Mouse (Mus musculus): ENCODE data around the gene Phb2. TPM values are rescaled to one million over a fixed set of nuclear protein-coding genes. Genes with fewer than 3 reads are reported as not detected.
"Not testable (repeated sequence)": the region's sequence is repeated elsewhere in the genome, so short reads cannot be mapped to it uniquely, and the experiment has no call there.

The Phb2 gene
- polyA plus RNA-seq, 1 experiment, result 329 TPM

DNA sequence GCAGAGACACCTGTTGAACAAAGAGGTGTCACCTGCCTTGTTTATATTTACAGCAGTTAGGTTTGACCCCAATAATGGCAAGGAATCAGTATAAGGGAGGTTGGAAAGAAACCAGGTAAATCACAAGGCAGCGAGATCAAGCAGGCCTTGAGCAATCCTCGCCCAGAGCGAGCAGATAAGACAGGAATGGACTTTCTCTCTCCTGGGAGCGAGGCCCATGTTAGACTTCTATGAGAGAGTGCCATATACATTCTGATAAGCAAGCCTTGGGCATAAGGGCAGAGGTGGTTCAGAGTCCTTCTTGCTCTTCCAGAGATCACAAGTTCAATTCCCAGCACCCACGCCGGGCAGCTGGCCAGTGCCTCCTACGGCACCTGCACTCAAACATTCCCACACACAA is 33.4 kb upstream of the Phb2 start:
- Histone ChIP-seq H3K9me3 (replicated peaks; ENCODE audit: control insufficient read depth, insufficient read depth, low read length, poor library complexity, severe bottlenecking) (no peaks in the 10 kb centered on the region), H3K4me1 (ENCODE audit: control insufficient read depth, insufficient read depth, low read length) (peaks cover 7% of the 10 kb centered on the region), H3K9ac (ENCODE audit: low read depth, poor library complexity, severe bottlenecking) (no peak overlapping the region), H3K4me3 (ENCODE audit: low read depth, low read length) (no peak overlapping the region), H3K27ac (ENCODE audit: insufficient read depth, low read length) (no peak overlapping the region), H3K27me3 (ENCODE audit: control insufficient read depth, insufficient read depth, low read length, poor library complexity, severe bottlenecking) (no peaks in the 10 kb centered on the region), H3K36me3 (ENCODE audit: control insufficient read depth, insufficient read depth, low read length, poor library complexity, severe bottlenecking) (no peaks in the 10 kb centered on the region; the same call in 1 of the 2 replicates)
- TF ChIP-seq POLR2A (IDR thresholded peaks at IDR 0.05; ENCODE audit: insufficient read depth, low read length) (no peak), EP300 (IDR thresholded peaks at IDR 0.05; ENCODE audit: insufficient read depth, low read depth, low read length) (no peak), CTCF (IDR thresholded peaks at IDR 0.05; ENCODE audit: low read depth, low read length) (no peak)

DNA sequence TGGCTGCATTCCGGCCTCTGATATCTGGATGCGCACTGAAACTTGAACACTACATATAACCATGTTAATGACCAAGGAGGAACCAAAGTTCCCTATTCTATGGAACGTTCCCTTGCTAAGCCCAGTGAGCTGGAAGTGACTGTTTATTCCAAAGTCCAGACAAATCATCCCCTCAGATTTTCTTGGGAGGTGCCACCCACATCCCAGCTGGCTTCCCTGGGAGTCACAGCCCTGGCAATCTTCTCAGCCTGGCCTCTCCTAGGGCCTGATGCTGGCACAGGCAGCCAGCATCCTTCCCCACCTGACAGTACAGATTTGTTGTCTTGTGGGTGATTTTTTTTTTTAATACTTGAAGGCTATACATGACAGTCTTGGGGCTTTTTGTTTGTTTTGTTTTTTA is 32.6 kb upstream of the Phb2 start:
- H3K36me3 ChIP-seq (ENCODE audit: control insufficient read depth, insufficient read depth, low read length, poor library complexity, severe bottlenecking), result no peaks in the 10 kb centered on the region; the same call in 1 of the 2 replicates
- H3K9ac ChIP-seq (ENCODE audit: low read depth, poor library complexity, severe bottlenecking), result no peak overlapping the region
- peaks cover 6% of the 10 kb centered on the region for H3K4me1 ChIP-seq (ENCODE audit: control insufficient read depth, insufficient read depth, low read length)
- TF ChIP-seq EP300 (IDR thresholded peaks at IDR 0.05; ENCODE audit: insufficient read depth, low read depth, low read length), result no peak
- H3K4me3 ChIP-seq (ENCODE audit: low read depth, low read length), result no peak overlapping the region
- no peak overlapping the region for H3K27ac ChIP-seq (ENCODE audit: insufficient read depth, low read length)
- H3K27me3 ChIP-seq (ENCODE audit: control insufficient read depth, insufficient read depth, low read length, poor library complexity, severe bottlenecking), result no peaks in the 10 kb centered on the region
- H3K9me3 ChIP-seq (replicated peaks; ENCODE audit: control insufficient read depth, insufficient read depth, low read length, poor library complexity, severe bottlenecking), result no peaks in the 10 kb centered on the region

GRCm38 (mm10) chr6:124682291-124682690 is 29.8 kb upstream of the Phb2 start:
- not testable (repeated sequence) for H3K36me3 ChIP-seq (ENCODE audit: control insufficient read depth, insufficient read depth, low read length, poor library complexity, severe bottlenecking); H3K9ac ChIP-seq (ENCODE audit: low read depth, poor library complexity, severe bottlenecking); H3K4me3 ChIP-seq (ENCODE audit: low read depth, low read length); H3K27me3 ChIP-seq (ENCODE audit: control insufficient read depth, insufficient read depth, low read length, poor library complexity, severe bottlenecking); H3K9me3 ChIP-seq (replicated peaks; ENCODE audit: control insufficient read depth, insufficient read depth, low read length, poor library complexity, severe bottlenecking); H3K27ac ChIP-seq (ENCODE audit: insufficient read depth, low read length); H3K4me1 ChIP-seq (ENCODE audit: control insufficient read depth, insufficient read depth, low read length)

- Histone ChIP-seq H3K4me3 (ENCODE audit: low read depth, low read length) (no peak overlapping the region), H3K36me3 (ENCODE audit: control insufficient read depth, insufficient read depth, low read length, poor library complexity, severe bottlenecking) (no peaks in the 10 kb centered on the region), H3K4me1 (ENCODE audit: control insufficient read depth, insufficient read depth, low read length) (peaks cover 1% of the 10 kb centered on the region), H3K9me3 (replicated peaks; ENCODE audit: control insufficient read depth, insufficient read depth, low read length, poor library complexity, severe bottlenecking) (no peaks in the 10 kb centered on the region), H3K27me3 (ENCODE audit: control insufficient read depth, insufficient read depth, low read length, poor library complexity, severe bottlenecking) (no peaks in the 10 kb centered on the region), H3K27ac (ENCODE audit: insufficient read depth, low read length) (no peak overlapping the region), H3K9ac (ENCODE audit: low read depth, poor library complexity, severe bottlenecking) (no peak overlapping the region)
- TF ChIP-seq CTCF (IDR thresholded peaks at IDR 0.05; ENCODE audit: low read depth, low read length), result no peak
- no peak for TF ChIP-seq EP300 (IDR thresholded peaks at IDR 0.05; ENCODE audit: insufficient read depth, low read depth, low read length)
- no peak for TF ChIP-seq POLR2A (IDR thresholded peaks at IDR 0.05; ENCODE audit: insufficient read depth, low read length)
Observed at GRCm38 (mm10) chr6:124683591-124684417, 28.3 kb upstream of the Phb2 start.

GRCm38 (mm10) chr6:124685606-124686386 is 26.3 kb upstream of the Phb2 start:
- Histone ChIP-seq H3K27ac (ENCODE audit: insufficient read depth, low read length) (no peak overlapping the region), H3K27me3 (ENCODE audit: control insufficient read depth, insufficient read depth, low read length, poor library complexity, severe bottlenecking) (no peaks in the 10 kb centered on the region), H3K9ac (ENCODE audit: low read depth, poor library complexity, severe bottlenecking) (no peak overlapping the region), H3K9me3 (replicated peaks; ENCODE audit: control insufficient read depth, insufficient read depth, low read length, poor library complexity, severe bottlenecking) (no peaks in the 10 kb centered on the region), H3K4me3 (ENCODE audit: low read depth, low read length) (no peak overlapping the region), H3K36me3 (ENCODE audit: control insufficient read depth, insufficient read depth, low read length, poor library complexity, severe bottlenecking) (no peaks in the 10 kb centered on the region), H3K4me1 (ENCODE audit: control insufficient read depth, insufficient read depth, low read length) (peaks cover 1% of the 10 kb centered on the region)
- TF ChIP-seq POLR2A (IDR thresholded peaks at IDR 0.05; ENCODE audit: insufficient read depth, low read length), result no peak
- TF ChIP-seq CTCF (IDR thresholded peaks at IDR 0.05; ENCODE audit: low read depth, low read length), result no peak
- no peak for TF ChIP-seq EP300 (IDR thresholded peaks at IDR 0.05; ENCODE audit: insufficient read depth, low read depth, low read length)

DNA sequence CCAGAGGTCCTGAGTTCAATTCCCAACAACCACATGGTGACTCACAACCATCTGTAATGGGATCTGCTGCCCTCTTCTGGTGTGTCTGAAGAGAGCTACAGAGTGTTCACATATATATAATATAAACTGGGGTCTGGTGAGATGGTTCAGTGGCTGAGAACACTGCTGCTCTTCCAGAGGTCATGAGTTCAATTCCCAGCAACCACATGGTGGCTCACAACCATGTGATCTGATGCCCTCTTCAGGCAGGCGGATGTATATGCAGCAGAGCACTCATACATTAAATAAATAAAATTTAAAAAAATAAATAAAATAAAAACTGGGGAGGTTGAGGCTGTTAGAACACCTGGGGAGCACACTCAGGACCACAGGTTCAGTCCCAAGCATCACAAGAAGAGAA is 25.5 kb upstream of the Phb2 start:
- not testable (repeated sequence) for H3K9me3 ChIP-seq (replicated peaks; ENCODE audit: control insufficient read depth, insufficient read depth, low read length, poor library complexity, severe bottlenecking); H3K27me3 ChIP-seq (ENCODE audit: control insufficient read depth, insufficient read depth, low read length, poor library complexity, severe bottlenecking)

More for the DNA sequence above, 25.5 kb upstream of the Phb2 start:
- not testable (repeated sequence) for H3K36me3 ChIP-seq (ENCODE audit: control insufficient read depth, insufficient read depth, low read length, poor library complexity, severe bottlenecking); H3K9ac ChIP-seq (ENCODE audit: low read depth, poor library complexity, severe bottlenecking); H3K4me1 ChIP-seq (ENCODE audit: control insufficient read depth, insufficient read depth, low read length); H3K4me3 ChIP-seq (ENCODE audit: low read depth, low read length); H3K27ac ChIP-seq (ENCODE audit: insufficient read depth, low read length)
